8 mouse cellular contexts compared by ENCODE assay signal in genomic region chr4:40268204-40268813, GRCm38 (mm10). TPM values are rescaled to one million over a fixed set of nuclear protein-coding genes. Genes with fewer than 3 reads are reported as not detected.
A peak's percentile ranks its signal among the peaks of the same experiment; 100 is the strongest.
DNase-seq lines count a peak whose midpoint lies in the region; ATAC-seq lines count a peak whose summit lies in the region.

No protein-coding gene starts in this region.

- DNase-seq in 3T3-L1 (ENCODE audit: low read depth, low spot score): peak; percentile 80
- peak; percentile 87 to 92 for DNase-seq in adrenal gland, postnatal 4 days (ENCODE audit: low spot score in 2 of 2)
- peak; percentile 95 for DNase-seq in embryonic facial prominence, embryonic 14.5 days (ENCODE audit: low spot score)
- DNase-seq in heart, adult 9 months (ENCODE audit: low spot score in 2 of 2): peak; percentile 89 to 91
- DNase-seq in monocyte, adult 2 months (ENCODE audit: low read depth in 1 of 2, low spot score in 2 of 2): peak; percentile 45 to 67
- DNase-seq in spleen, postnatal 36 days (ENCODE audit: low spot score in 2 of 2): peak; percentile 88 to 89

- peak; percentile 75 for ATAC-seq in embryonic facial prominence, embryonic 14.5 days (ENCODE audit: low read depth)
- peak; percentile 82 for ATAC-seq in kidney, embryonic 14.5 days (ENCODE audit: low FRiP score, low TSS enrichment)
- peak; percentile 86 for ATAC-seq in limb, embryonic 15.5 days (ENCODE audit: insufficient number of reproducible peaks, low FRiP score, low TSS enrichment, low read depth)

- no peaks in the 10 kb centered on the region for H3K9me3 ChIP-seq in embryonic facial prominence, embryonic 14.5 days (ENCODE audit: control insufficient read depth, low read length)
- H3K9me3 ChIP-seq in kidney, embryonic 14.5 days (ENCODE audit: control insufficient read depth, low read length): no peaks in the 10 kb centered on the region
- no peaks in the 10 kb centered on the region for H3K9me3 ChIP-seq in limb, embryonic 15.5 days

- peak overlapping the region; percentile 75 for H3K9ac ChIP-seq in embryonic facial prominence, embryonic 14.5 days (ENCODE audit: low read depth, low read length)
- H3K9ac ChIP-seq in kidney, embryonic 14.5 days (ENCODE audit: low read depth, low read length): peak overlapping the region; percentile 78
- H3K9ac ChIP-seq in limb, embryonic 15.5 days: peak overlapping the region; percentile 82

- H3K4me3 ChIP-seq in embryonic facial prominence, embryonic 14.5 days (ENCODE audit: low read depth, low read length): peak overlapping the region; percentile 56
- H3K4me3 ChIP-seq in kidney, embryonic 14.5 days (ENCODE audit: low read length): peak overlapping the region; percentile 67
- peak overlapping the region; percentile 75 for H3K4me3 ChIP-seq in limb, embryonic 15.5 days

- peaks cover 7% of the 10 kb centered on the region; the same call in 1 of the 2 replicates for H3K4me1 ChIP-seq in embryonic facial prominence, embryonic 14.5 days (ENCODE audit: control insufficient read depth, insufficient read depth, low read length)
- H3K4me1 ChIP-seq in kidney, embryonic 14.5 days (ENCODE audit: control insufficient read depth, insufficient read depth, low read length): peaks cover 19% of the 10 kb centered on the region
- H3K4me1 ChIP-seq in limb, embryonic 15.5 days: peaks cover 19% of the 10 kb centered on the region

- 0% methylated on average over 27 of the region's 50 CpGs for WGBS in embryonic facial prominence, embryonic 14.5 days
- 1% methylated on average over 48 of the region's 50 CpGs for WGBS in kidney, embryonic 14.5 days
- under 1% methylated on average over 41 of the region's 50 CpGs for WGBS in limb, embryonic 15.5 days

- no peaks in the 10 kb centered on the region for H3K27me3 ChIP-seq in embryonic facial prominence, embryonic 14.5 days (replicated peaks; ENCODE audit: control insufficient read depth, insufficient read depth, low read length)
- H3K27me3 ChIP-seq in kidney, embryonic 14.5 days (ENCODE audit: control insufficient read depth, insufficient read depth, low read length): no peaks in the 10 kb centered on the region
- H3K27me3 ChIP-seq in limb, embryonic 15.5 days: no peaks in the 10 kb centered on the region

- peaks cover 43% of the 10 kb centered on the region for H3K36me3 ChIP-seq in embryonic facial prominence, embryonic 14.5 days (ENCODE audit: control insufficient read depth, insufficient read depth, low read length)
- peaks cover 36% of the 10 kb centered on the region for H3K36me3 ChIP-seq in kidney, embryonic 14.5 days (ENCODE audit: control insufficient read depth, insufficient read depth, low read length)
- H3K36me3 ChIP-seq in limb, embryonic 15.5 days: peaks cover 20% of the 10 kb centered on the region

- peak overlapping the region; percentile 95 for H3K4me2 ChIP-seq in embryonic facial prominence, embryonic 14.5 days (ENCODE audit: low read depth, low read length)
- peak overlapping the region; percentile 87 for H3K4me2 ChIP-seq in kidney, embryonic 14.5 days (replicated peaks; ENCODE audit: low read depth, low read length)
- H3K4me2 ChIP-seq in limb, embryonic 15.5 days: peak overlapping the region; percentile 85

- peak overlapping the region; percentile 99 for H3K27ac ChIP-seq in embryonic facial prominence, embryonic 14.5 days (replicated peaks; ENCODE audit: low read depth, low read length)
- H3K27ac ChIP-seq in kidney, embryonic 14.5 days (ENCODE audit: low read depth, low read length): peak overlapping the region; percentile 98
- peak overlapping the region; percentile 100 for H3K27ac ChIP-seq in limb, embryonic 15.5 days

RNA-seq across cellular contexts. Expression of gene Smim27, which starts 1.1 kb away (rescaled TPM):
- 10 to 100 TPM; 35.6 to 45.2 TPM for total RNA-seq in adrenal gland, postnatal 4 days (2021)
- 35.1 and 47.1 TPM in 2 replicates for polyA plus RNA-seq in embryonic facial prominence, embryonic 14.5 days (2014; fragmentation: Nextera tagmentation; extraction: Ambion mirVana)
- polyA plus RNA-seq in kidney, embryonic 14.5 days (2014; fragmentation: Nextera tagmentation; extraction: Ambion mirVana): 28.6 and 55.2 TPM in 2 replicates
- polyA plus RNA-seq in limb, embryonic 15.5 days (2015; fragmentation: Nextera tagmentation; extraction: Ambion mirVana): 30.7 and 37.1 TPM in 2 replicates

RNA-seq across cellular contexts. Expression of gene Topors, which starts 1.3 kb away (rescaled TPM):
- total RNA-seq in adrenal gland, postnatal 4 days (2021): 10 to 100 TPM; 36.7 to 37.9 TPM
- 37.8 and 40.0 TPM in 2 replicates for polyA plus RNA-seq in embryonic facial prominence, embryonic 14.5 days (2014; fragmentation: Nextera tagmentation; extraction: Ambion mirVana)
- polyA plus RNA-seq in kidney, embryonic 14.5 days (2014; fragmentation: Nextera tagmentation; extraction: Ambion mirVana): 32.9 and 57.7 TPM in 2 replicates
- polyA plus RNA-seq in limb, embryonic 15.5 days (2015; fragmentation: Nextera tagmentation; extraction: Ambion mirVana): 42.2 and 44.0 TPM in 2 replicates

RNA-seq across cellular contexts. Expression of gene Ndufb6, which starts 10.9 kb away (rescaled TPM):
- total RNA-seq in adrenal gland, postnatal 4 days (2021): 100 to 1,000 TPM; 174 to 206 TPM
- polyA plus RNA-seq in embryonic facial prominence, embryonic 14.5 days (2014; fragmentation: Nextera tagmentation; extraction: Ambion mirVana): 276 and 290 TPM in 2 replicates
- 316 and 388 TPM in 2 replicates for polyA plus RNA-seq in kidney, embryonic 14.5 days (2014; fragmentation: Nextera tagmentation; extraction: Ambion mirVana)
- polyA plus RNA-seq in limb, embryonic 15.5 days (2015; fragmentation: Nextera tagmentation; extraction: Ambion mirVana): 280 and 288 TPM in 2 replicates

RNA-seq across cellular contexts. Expression of gene Ddx58, which starts 28.7 kb away (rescaled TPM):
- 10 to 100 TPM; 22.7 to 23.4 TPM for total RNA-seq in adrenal gland, postnatal 4 days (2021)
- polyA plus RNA-seq in embryonic facial prominence, embryonic 14.5 days (2014; fragmentation: Nextera tagmentation; extraction: Ambion mirVana): 9.0 and 9.7 TPM in 2 replicates
- polyA plus RNA-seq in kidney, embryonic 14.5 days (2014; fragmentation: Nextera tagmentation; extraction: Ambion mirVana): 10.2 and 12.2 TPM in 2 replicates
- 10.7 TPM in 2 replicates for polyA plus RNA-seq in limb, embryonic 15.5 days (2015; fragmentation: Nextera tagmentation; extraction: Ambion mirVana)

Comparison
In these comparisons a context has a peak if more than half of its experiments do, and no peak if none do; other contexts are left out.
1. Peak in every context shown above with its lines: DNase-seq, ATAC-seq, H3K4me3 ChIP-seq and H3K27ac ChIP-seq.